Mouse (Mus musculus) C2C12 (cell line): Measurements from ENCODE around the gene Grik3. TPM values are rescaled to one million over a fixed set of nuclear protein-coding genes. Genes with fewer than 3 reads are reported as not detected.

Experiments used
- H3K27me3 ChIP-seq: one replicate; pipeline ENCODE4 v1.6.1; 2011; ENCODE audit not compliant: control insufficient read depth, insufficient read depth, insufficient read length
- H3K36me3 ChIP-seq: one replicate; pipeline ENCODE4 v1.6.1; 2011; ENCODE audit not compliant: control insufficient read depth, insufficient read depth
- H3K4me3 ChIP-seq: one replicate; pipeline ENCODE4 v1.5.1; 2011; ENCODE audit warnings: mild to moderate bottlenecking, control low read depth; ENCODE audit not compliant: poor library complexity, insufficient read depth, severe bottlenecking
- H3K79me2 ChIP-seq: one replicate; pipeline ENCODE4 v1.6.1; 2011; ENCODE audit not compliant: control insufficient read depth, insufficient read depth
- H3K79me3 ChIP-seq: one replicate; pipeline ENCODE4 v1.6.1; 2011; ENCODE audit warnings: low read depth, control low read depth
- H3ac ChIP-seq: one replicate; pipeline ENCODE3; 2011; ENCODE audit warnings: low read depth; ENCODE audit not compliant: control insufficient read depth, insufficient read length
- CEBPB ChIP-seq: IDR thresholded peaks from one replicate; pipeline ENCODE4 v1.6.1; 2011; ENCODE audit warnings: low read depth, mild to moderate bottlenecking, control low read depth, moderate library complexity
- CTCF ChIP-seq: IDR thresholded peaks from one replicate; pipeline ENCODE4 v1.5.1; 2011; ENCODE audit not compliant: control insufficient read depth, insufficient read depth, insufficient read length
- FOSL1 ChIP-seq: IDR thresholded peaks from one replicate; pipeline ENCODE4 v1.8.0; 2011; ENCODE audit warnings: mild to moderate bottlenecking, low read length; ENCODE audit not compliant: poor library complexity, insufficient read depth, severe bottlenecking
- MAX ChIP-seq: IDR thresholded peaks from one replicate; pipeline ENCODE4 v1.6.1; 2011; ENCODE audit warnings: mild to moderate bottlenecking, control low read depth
- MYOD1 ChIP-seq: IDR thresholded peaks from one replicate; pipeline ENCODE4 v1.6.1; 2011; ENCODE audit warnings: low read depth; ENCODE audit not compliant: control insufficient read depth, insufficient read length
- MYOG ChIP-seq: IDR thresholded peaks from one replicate; pipeline ENCODE4 v1.6.1; 2011; ENCODE audit not compliant: control insufficient read depth, insufficient read length; ENCODE audit errors: extremely low read depth
- USF1 ChIP-seq: IDR thresholded peaks from one replicate; pipeline ENCODE4 v1.6.1; 2011; ENCODE audit warnings: low read depth, mild to moderate bottlenecking, control low read depth, moderate library complexity
- polyA plus RNA-seq: library from polyadenylated mRNA; unstranded; fragments of >200 nt; fragmentation: generic; extraction: Trizol; gene quantifications from one replicate; pipeline ENCODE4 v1.2.1, GENCODE M21; 2012; ENCODE audit warnings: missing spikeins

The Grik3 gene
- polyA plus RNA-seq, 1 experiment = 0.01 TPM

- TF ChIP-seq MAX (no peak), FOSL1 (no peak), MYOD1 (no peak), USF1 (no peak)
- Histone ChIP-seq H3ac (no peak overlapping the region), H3K36me3 (no peaks in the 10 kb centered on the region)
These were observed 212.3 kb downstream of the Grik3 start for GRCm38 (mm10) chr4:125702607-125703309.

GRCm38 (mm10) chr4:125703310-125703690 lies 212.8 kb downstream of the Grik3 start:
- TF ChIP-seq FOSL1 (no peak), MYOD1 (no peak), USF1 (no peak), CTCF (no peak)
- Histone ChIP-seq H3K79me3 (no peaks in the 10 kb centered on the region), H3K79me2 (no peaks in the 10 kb centered on the region), H3K36me3 (no peaks in the 10 kb centered on the region), H3K27me3 (no peaks in the 10 kb centered on the region), H3K4me3 (no peak overlapping the region), H3ac (no peak overlapping the region)

More at GRCm38 (mm10) chr4:125702607-125703309, 212.3 kb downstream of the Grik3 start:
- H3K79me2 ChIP-seq = no peaks in the 10 kb centered on the region
- no peaks in the 10 kb centered on the region for H3K27me3 ChIP-seq
- no peak overlapping the region for H3K4me3 ChIP-seq
- H3K79me3 ChIP-seq = no peaks in the 10 kb centered on the region

- TF ChIP-seq MYOG (no peak), FOSL1 (no peak), MAX (no peak), USF1 (no peak), CEBPB (no peak), MYOD1 (no peak), CTCF (no peak)
- Histone ChIP-seq H3K27me3 (no peaks in the 10 kb centered on the region), H3K36me3 (no peaks in the 10 kb centered on the region), H3K79me2 (no peaks in the 10 kb centered on the region), H3K4me3 (no peak overlapping the region), H3ac (no peak overlapping the region), H3K79me3 (no peaks in the 10 kb centered on the region)
These were observed 215.2 kb downstream of the Grik3 start for GRCm38 (mm10) chr4:125705746-125706145.

DNA sequence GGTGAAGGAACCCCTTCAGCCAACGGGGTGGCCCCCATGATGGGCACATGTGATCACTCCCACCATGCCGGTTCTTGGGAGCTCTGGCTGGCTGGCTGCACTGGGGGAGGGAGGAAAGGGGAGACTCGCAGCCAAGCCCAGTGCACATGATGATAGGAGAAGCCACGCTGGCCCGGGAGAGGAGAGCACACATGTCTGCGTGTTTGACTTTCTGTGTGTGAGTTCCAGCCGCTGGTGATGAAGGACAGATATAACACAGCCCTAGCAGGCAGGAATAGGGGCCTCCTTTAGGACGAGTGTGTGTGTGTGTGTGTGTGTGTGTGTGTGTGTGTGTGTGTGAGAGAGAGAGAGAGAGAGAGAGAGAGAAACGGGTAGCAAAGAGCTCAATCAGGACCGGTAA lies 219.2 kb downstream of the Grik3 start:
- no peaks in the 10 kb centered on the region for H3K36me3 ChIP-seq
- no peak overlapping the region for H3K4me3 ChIP-seq
- no peak overlapping the region for H3ac ChIP-seq
- H3K27me3 ChIP-seq = peaks cover 3% of the 10 kb centered on the region
- no peak for TF ChIP-seq MYOD1
- TF ChIP-seq USF1 = no peak
- TF ChIP-seq CTCF = no peak
- TF ChIP-seq CEBPB = no peak
- TF ChIP-seq MYOG = no peak
- TF ChIP-seq FOSL1 = no peak
- no peak for TF ChIP-seq MAX
- H3K79me2 ChIP-seq = no peaks in the 10 kb centered on the region
- no peaks in the 10 kb centered on the region for H3K79me3 ChIP-seq

DNA sequence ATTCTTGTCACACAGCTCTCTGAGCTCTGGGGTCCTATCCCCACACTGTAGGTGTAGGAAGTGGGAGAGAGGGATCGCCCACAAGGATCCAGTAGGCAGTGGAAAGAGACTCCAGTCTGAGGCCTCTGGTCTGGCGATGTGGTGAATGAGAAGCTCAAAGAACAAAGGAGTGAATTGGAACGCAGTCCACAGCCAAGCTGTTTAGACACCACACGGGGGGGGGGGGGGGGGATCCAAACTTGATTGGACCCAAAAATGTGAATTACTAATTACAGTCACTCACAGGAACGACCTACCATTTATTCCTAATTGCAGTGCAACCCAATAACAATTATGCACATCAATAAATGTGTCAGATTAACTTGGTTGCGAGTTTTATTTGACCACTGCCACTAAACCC lies 227.4 kb downstream of the Grik3 start:
- Histone ChIP-seq H3K79me3 (no peaks in the 10 kb centered on the region), H3K36me3 (no peaks in the 10 kb centered on the region), H3K27me3 (no peaks in the 10 kb centered on the region), H3K4me3 (no peak overlapping the region), H3K79me2 (no peaks in the 10 kb centered on the region), H3ac (no peak overlapping the region)
- TF ChIP-seq USF1 (no peak), MYOD1 (no peak), CTCF (no peak), MYOG (no peak), CEBPB (no peak), FOSL1 (no peak), MAX (no peak)

GRCm38 (mm10) chr4:125718429-125719140 lies 228.1 kb downstream of the Grik3 start:
- Histone ChIP-seq H3K79me2 (no peaks in the 10 kb centered on the region), H3K27me3 (no peaks in the 10 kb centered on the region)

More at GRCm38 (mm10) chr4:125718429-125719140, 228.1 kb downstream of the Grik3 start:
- TF ChIP-seq CTCF (no peak), MAX (no peak), MYOD1 (no peak), CEBPB (no peak), FOSL1 (no peak), USF1 (no peak)
- H3ac ChIP-seq = no peak overlapping the region
- H3K79me3 ChIP-seq = no peaks in the 10 kb centered on the region
- no peaks in the 10 kb centered on the region for H3K36me3 ChIP-seq
- no peak overlapping the region for H3K4me3 ChIP-seq
